Mouse (Mus musculus) left cerebral cortex, adult 8-10 months (tissue): ENCODE measurements at regions not wholly inside any gene's neighbourhood (a gene's known extent, or its start where the extent isn't known, plus 50 kb on each side); places are given as distances from the start of the nearest gene placed in this dataset.
A peak's percentile ranks its signal among the peaks of the same experiment; 100 is the strongest.
"Not testable (repeated sequence)": the region's sequence is repeated elsewhere in the genome, so short reads cannot be mapped to it uniquely, and the experiment has no call there.

Source experiments
- DNase-seq, 2 experiments: peaks; one replicate each; pipeline ENCODE4 v3.0.0; 2022; ENCODE audit warnings: low spot score in 2 of 2

- no peak for DNase-seq
Observed at GRCm38 (mm10) chr16:50779030-50779784, 188.3 kb upstream of the Ccdc54 start.

- not testable (repeated sequence) for DNase-seq
Observed at GRCm38 (mm10) chr16:50774699-50775098, 183.7 kb upstream of the Ccdc54 start.

GRCm38 (mm10) chr16:50766055-50766770, 175.3 kb upstream of the Ccdc54 start:
- DNase-seq = no peak

DNA sequence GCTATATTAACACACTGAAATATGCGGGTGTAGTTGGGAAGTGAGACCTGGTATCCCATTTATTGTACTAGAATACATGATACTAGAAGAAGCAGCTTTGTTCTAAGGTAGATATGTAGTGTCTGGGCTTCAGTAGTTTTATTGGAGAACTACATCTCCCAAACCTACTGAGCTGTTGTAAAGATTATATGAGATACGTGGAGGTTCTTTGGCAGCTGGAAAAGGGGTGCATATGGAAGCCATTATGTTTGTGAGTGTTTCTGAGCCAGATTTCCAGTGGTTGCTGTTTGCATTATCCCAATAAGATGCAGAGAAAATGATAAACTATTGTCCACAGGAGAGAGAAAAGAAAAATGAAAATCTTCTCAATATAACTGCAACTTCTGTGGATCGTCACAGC, 171.1 kb upstream of the Ccdc54 start:
- no peak for DNase-seq

DNA sequence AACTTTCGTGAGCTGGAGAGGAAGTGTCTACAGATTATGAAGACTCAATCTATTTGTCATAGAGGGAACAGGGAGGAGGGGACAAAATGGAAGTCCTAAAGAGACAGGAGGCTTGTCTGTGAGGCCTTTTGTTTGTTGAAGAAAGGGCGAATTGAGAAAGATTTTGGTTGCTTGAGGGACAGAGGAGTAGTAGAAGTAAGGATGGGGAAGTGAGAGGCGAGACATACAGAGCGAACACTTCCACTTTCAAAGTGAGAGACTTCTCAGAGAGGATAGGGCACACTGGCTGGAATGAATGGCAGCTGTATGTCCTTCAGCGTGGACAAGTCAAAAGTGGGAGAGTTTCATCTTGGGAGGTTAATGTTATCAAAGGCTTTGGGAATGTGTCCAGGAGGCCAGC, 169.0 kb upstream of the Ccdc54 start:
- no peak for DNase-seq

GRCm38 (mm10) chr16:50756696-50757095, 165.7 kb upstream of the Ccdc54 start:
- no peak for DNase-seq

GRCm38 (mm10) chr16:50753612-50754389, 162.8 kb upstream of the Ccdc54 start:
- no peak for DNase-seq

DNA sequence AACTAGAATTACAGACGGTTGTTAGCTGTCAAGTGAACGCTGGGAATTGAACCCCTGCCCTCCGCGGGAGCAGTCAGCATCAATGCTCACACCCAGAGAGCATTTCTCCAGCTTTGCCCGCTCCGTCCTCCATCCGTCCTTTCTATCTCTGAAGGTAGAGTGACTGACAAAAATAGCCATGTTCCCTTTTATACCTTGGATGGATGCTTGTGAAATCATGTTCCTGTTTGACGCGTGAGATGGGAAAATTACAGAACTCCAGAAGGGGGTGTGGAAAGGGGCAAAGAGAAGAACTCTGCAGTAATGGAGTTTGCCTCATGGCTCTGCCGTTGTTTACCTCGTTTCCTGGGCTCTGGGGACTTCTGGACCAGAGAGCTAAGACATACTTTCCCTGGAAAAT, 162.1 kb upstream of the Ccdc54 start:
- no peak for DNase-seq

GRCm38 (mm10) chr16:50752277-50752600, 161.3 kb upstream of the Ccdc54 start:
- DNase-seq = no peak

DNA sequence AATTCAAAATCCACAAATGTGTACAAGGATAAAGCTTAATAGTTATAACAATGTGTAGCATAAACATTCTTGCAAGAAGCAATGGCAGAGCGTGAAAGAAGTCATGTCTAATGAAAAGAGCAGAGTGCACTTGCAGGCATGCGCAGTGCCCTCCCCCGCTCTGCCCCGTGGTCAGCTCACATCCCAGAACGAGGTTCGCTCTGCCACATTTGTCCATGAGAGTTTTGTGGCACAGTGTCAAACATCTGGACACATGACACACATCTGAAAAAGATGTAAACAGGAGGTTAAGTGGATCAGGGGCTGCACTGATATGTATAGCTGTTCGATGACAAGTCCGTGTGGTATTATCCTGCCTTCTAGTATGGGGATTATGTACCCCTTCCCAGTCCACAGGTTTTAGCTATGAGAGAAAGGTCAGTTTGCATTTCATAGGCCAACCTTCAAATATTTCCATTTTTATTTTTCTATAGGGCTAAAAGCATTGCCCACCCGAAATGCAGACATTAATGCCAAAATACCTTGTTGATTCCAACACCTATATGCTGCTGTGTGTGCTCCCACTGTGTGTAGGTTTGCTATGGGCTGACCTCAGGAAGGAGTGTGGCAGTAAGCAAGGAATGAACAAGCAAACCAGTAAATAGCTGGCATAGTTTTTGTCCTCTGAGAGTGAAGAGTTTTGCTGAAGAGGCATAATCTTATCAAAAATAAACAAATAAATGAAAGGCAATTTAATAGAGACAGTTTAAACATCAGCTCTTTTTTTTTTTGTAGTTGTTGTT, 160.7 kb upstream of the Ccdc54 start:
- no peak for DNase-seq

GRCm38 (mm10) chr16:50747698-50748097, 156.7 kb upstream of the Ccdc54 start:
- DNase-seq = no peak

GRCm38 (mm10) chr16:50745723-50746122, 154.8 kb upstream of the Ccdc54 start:
- no peak for DNase-seq

- DNase-seq = no peak
Observed at GRCm38 (mm10) chr16:50737396-50737843, 146.5 kb upstream of the Ccdc54 start.

DNA sequence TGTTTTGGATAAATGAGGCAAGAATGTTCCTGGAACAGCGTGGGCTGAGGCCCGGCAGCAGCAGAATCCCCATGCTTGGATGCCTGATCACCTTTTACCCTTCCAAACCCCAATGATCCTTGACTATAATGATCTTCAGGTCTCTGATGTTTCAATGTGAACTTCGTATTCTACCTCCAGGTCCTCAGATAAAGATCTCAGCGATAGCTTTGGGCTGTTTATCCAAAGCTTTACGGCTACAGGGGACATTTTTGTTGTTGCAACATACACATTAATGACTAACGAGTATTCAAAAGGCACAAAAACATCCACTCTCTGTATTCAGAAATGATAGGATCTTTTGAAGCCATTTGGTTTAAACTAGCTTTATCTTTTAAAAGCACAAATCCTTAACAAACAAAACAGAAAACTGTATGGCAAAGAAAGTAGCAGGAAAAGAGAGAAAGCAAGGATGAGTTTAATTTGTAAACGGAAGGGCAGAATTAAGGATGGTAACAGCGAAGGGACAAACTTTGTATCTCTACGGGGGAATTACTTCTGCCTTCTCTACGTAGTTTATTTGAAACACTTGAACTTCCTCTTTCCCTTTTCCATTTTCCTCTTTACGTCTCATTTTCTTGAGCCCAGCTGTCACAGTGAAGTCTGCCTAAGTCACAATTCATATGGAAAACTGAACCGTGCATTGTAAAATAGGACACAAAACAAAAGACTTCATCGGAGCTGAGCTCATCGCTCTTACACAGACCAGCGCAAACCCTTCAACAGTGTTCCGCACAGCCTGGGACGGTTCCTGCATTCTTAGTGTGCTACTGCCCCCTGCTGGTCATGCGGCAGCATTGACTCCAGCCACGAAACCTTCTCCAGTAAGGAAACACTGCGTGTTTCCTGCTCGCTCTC, 145.4 kb upstream of the Ccdc54 start:
- DNase-seq = peak; percentile 63 to 67

GRCm38 (mm10) chr16:50733359-50733758, 142.4 kb upstream of the Ccdc54 start:
- DNase-seq = no peak

DNA sequence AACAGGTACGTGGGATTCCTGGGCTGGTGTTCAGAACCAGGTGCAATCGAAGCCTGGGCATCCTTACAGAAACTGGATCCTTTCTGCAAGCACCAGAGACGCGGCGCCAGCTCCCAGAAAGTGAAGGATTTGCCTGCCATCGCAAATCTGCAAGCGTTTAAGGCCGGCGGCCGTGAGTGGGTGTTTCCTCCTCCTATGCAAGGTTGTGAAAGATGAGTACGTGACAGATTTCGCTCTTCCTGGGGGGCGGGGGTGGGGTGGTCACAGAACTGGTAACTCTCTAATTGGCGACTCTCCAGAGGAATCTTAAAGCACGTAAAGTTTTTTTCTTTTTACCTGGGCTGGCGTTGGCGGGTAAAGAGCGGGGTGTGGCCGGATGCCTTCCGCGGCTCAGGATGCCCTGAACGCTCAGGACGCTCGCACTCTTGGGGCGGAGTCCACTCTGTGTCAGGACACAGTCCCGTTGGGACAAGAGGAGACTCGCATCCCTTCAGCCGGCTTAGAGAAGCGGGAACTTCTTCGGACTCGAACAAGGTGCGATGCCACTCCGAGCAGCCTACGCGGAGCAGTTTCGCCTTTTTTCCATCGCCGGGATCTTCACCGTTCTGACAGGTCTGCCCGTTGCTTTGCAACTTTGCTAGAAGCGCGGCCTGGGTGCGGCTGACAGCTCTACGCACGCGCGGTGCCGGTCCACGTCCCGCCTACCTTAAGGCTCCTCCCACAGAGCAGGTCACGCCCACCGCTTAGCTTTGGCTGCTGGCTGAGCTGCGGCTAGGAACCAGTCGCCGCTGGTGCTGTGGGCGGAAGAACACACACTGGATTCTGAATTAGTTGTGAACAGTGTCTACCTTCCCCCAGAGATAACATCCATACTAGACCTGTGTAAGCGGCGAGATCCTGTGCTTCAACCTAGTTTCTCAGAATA, 141.4 kb upstream of the Ccdc54 start:
- peak; percentile 79 to 81 for DNase-seq

DNA sequence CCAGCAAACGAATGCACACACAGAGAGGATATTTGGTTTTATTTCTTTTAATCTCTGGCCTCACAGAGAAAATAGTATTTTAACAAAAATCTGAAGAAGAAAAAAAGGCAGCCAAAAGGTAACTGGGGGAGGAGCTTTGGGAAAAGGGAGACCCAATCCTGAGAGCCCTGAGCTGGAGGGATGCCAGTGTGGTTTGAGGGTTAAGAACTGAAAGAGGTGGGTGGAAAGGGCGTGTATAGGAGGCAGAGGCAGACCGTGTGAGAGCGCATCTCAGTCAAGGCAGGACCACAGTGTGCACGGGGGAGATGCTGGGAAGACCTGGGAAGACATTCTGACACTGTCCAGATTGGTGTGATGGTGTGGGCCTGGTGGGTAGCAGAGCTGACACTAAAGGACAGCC, 138.4 kb upstream of the Ccdc54 start:
- no peak for DNase-seq

DNA sequence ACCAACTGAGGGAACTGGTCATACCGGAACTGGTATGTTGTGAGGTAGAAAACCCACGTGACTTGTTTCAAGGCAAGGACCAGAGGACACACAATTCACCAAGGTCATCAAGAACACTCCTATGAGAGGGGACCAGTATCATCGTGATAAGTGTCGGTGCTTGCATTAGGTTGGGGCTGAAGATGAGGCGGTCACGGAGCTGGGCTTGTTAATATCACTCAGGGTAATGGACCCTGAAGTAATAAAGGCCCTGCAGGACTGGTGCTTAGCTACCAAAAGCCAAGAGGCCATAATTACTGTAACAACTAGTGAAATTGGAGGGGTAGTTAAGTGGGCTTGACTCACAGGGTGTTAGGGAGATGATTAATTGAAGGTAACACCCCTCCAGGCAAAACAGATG, 132.2 kb upstream of the Ccdc54 start:
- no peak for DNase-seq

DNA sequence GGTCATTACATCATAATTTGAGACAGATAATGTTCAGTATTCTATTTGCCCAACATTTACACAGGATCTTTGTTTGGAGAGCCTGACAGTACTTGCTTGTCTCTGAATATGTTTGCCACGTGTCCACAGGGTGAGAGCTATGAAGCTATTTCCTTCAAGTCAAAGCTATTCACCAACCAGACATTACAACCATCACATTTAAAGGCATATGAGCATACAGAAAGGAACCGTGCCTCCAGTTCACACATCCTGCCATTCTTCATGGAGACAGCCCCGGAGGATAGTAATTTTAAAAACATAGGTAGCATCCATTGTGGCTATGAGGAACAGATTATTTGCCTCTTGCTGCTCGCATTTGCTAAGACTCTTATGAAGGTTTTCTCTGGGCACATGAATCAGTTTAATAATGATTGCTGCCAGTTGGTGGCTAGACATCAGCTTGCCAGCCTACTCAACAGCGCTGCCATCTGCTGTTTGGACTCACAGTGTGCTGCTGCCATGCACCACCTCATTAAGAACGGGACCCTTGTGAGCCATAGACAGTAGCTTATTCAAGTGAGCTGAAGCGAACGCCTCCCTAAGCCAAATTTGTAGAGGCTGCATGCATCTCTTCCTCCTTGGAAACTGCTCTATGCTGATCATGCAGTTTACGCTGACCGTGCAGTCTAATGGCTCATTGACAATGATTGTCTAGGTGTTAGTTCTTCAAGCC, 126.5 kb upstream of the Ccdc54 start:
- peak in 1 of 2 experiments; percentile 69 for DNase-seq
